Mouse (Mus musculus) forebrain, postnatal 0 days (tissue): ENCODE data around the gene Rassf3. TPM values are rescaled to one million over a fixed set of nuclear protein-coding genes. Genes with fewer than 3 reads are reported as not detected.

ENCODE experiments used
- ATAC-seq: fragments of 200-750 bp; cut with Nextera tagmentation; 2 replicates; pipeline ENCODE4 v1.8.0; 2017; ENCODE audit warnings: mild to moderate bottlenecking, moderate library complexity
- DNase-seq: peaks from one replicate; pipeline ENCODE4 v3.0.0-alpha.2; 2015
- H3K27ac ChIP-seq: fragments of 300-500 bp; sonication (generic); 2 replicates; pipeline ENCODE4 v1.5.1; 2014; ENCODE audit warnings: low read depth, mild to moderate bottlenecking, antibody characterized with exemption, low read length, moderate library complexity, mixed read lengths
- H3K27me3 ChIP-seq: fragments of 300-500 bp; sonication (generic); 2 replicates; pipeline ENCODE4 v1.6.1; 2014; ENCODE audit warnings: mild to moderate bottlenecking, low read length, mixed read lengths; ENCODE audit not compliant: insufficient read depth
- H3K36me3 ChIP-seq: fragments of 300-500 bp; sonication (generic); 2 replicates; pipeline ENCODE4 v1.6.1; 2014; ENCODE audit warnings: mild to moderate bottlenecking, moderate library complexity; ENCODE audit not compliant: insufficient read depth
- H3K4me1 ChIP-seq: fragments of 300-500 bp; sonication (generic); 2 replicates; pipeline ENCODE4 v1.6.1; 2014; ENCODE audit warnings: antibody characterized with exemption; ENCODE audit not compliant: insufficient read depth
- H3K4me2 ChIP-seq: fragments of 300-500 bp; sonication (generic); 2 replicates; pipeline ENCODE4 v1.6.1; 2014; ENCODE audit warnings: low read depth, mild to moderate bottlenecking, moderate library complexity
- H3K4me3 ChIP-seq: fragments of 300-500 bp; sonication (generic); 2 replicates; pipeline ENCODE4 v1.5.1; 2014; ENCODE audit warnings: low read depth, low read length, mixed read lengths
- H3K9ac ChIP-seq: fragments of 300-500 bp; sonication (generic); 2 replicates; pipeline ENCODE4 v1.6.1; 2014; ENCODE audit warnings: mild to moderate bottlenecking
- H3K9me3 ChIP-seq: fragments of 300-500 bp; sonication (generic); 2 replicates; pipeline ENCODE4 v1.6.1; 2016; ENCODE audit warnings: low read length
- CTCF ChIP-seq: sonication (generic); IDR thresholded peaks from 2 replicates; pipeline ENCODE4 v1.5.1; 2016; ENCODE audit warnings: antibody characterized with exemption, control low read depth, low read depth
- WGBS: fragments of 180-500 bp; shearing (Covaris S2); extraction: QIAGEN DNeasy Blood & Tissue Kit; methylation state at CpG from one replicate; pipeline ENCODE4 v1.1.7; 2014; 5-methylcytosine and 5-hydroxymethylcytosine counted together
- polyA plus RNA-seq: library from polyadenylated mRNA; unstranded; fragments of >200 nt; fragmentation: Nextera tagmentation; extraction: Ambion mirVana; gene quantifications from 2 replicates; pipeline ENCODE4 v1.2.1, GENCODE M21; 2015
- total RNA-seq: library from RNA; depleted of rRNA; stranded (reverse); fragments of >200 nt; gene quantifications from 2 replicates; pipeline ENCODE4 v1.2.3, GENCODE M21; 2014; rRNA removed

The Rassf3 gene
- total RNA-seq (5.0 and 5.9 TPM in 2 replicates), polyA plus RNA-seq (3.2 and 3.5 TPM in 2 replicates)

GRCm38 (mm10) chr10:121476190-121476967 lies at the start of gene Rassf3:
Gene Rassf3 (minus strand): TSS chr10:121476347.
- H3K27ac ChIP-seq, result peak within 1 kb of the TSS; percentile 50
- H3K27me3 ChIP-seq, result no peaks in the 10 kb centered on the region; the same call in 1 of the 2 replicates
- no peaks in the 10 kb centered on the region for H3K36me3 ChIP-seq
- H3K4me3 ChIP-seq, result peak within 1 kb of the TSS; percentile 63
- TF ChIP-seq CTCF, result peak; percentile 42
- whole genome bisulfite sequencing, result under 1% methylated on average over 51 of the region's 62 CpGs
- ATAC-seq (peak; percentile 83), DNase-seq (peak; percentile 81)
- no peaks in the 10 kb centered on the region for H3K9me3 ChIP-seq
- H3K4me1 ChIP-seq, result no peaks in the 10 kb centered on the region
- H3K9ac ChIP-seq, result peak within 1 kb of the TSS; percentile 62
- peak within 1 kb of the TSS; percentile 97 for H3K4me2 ChIP-seq

GRCm38 (mm10) chr10:121520923-121521585 lies 44.9 kb upstream of the Rassf3 start:
- 20% methylated on average over 12 of the region's 12 CpGs for WGBS
- no peak overlapping the region for H3K4me2 ChIP-seq
- ATAC-seq, result no peak
- no peaks in the 10 kb centered on the region for H3K9me3 ChIP-seq
- H3K27me3 ChIP-seq, result no peaks in the 10 kb centered on the region
- no peak for DNase-seq
- H3K4me1 ChIP-seq, result no peaks in the 10 kb centered on the region
- H3K4me3 ChIP-seq, result no peak overlapping the region
- no peaks in the 10 kb centered on the region for H3K36me3 ChIP-seq
- no peak overlapping the region for H3K9ac ChIP-seq
- TF ChIP-seq CTCF, result no peak
- no peak overlapping the region for H3K27ac ChIP-seq

- Histone ChIP-seq H3K27me3 (no peaks in the 10 kb centered on the region), H3K36me3 (no peaks in the 10 kb centered on the region), H3K4me2 (no peak overlapping the region), H3K9ac (no peak overlapping the region), H3K9me3 (no peaks in the 10 kb centered on the region), H3K4me1 (no peaks in the 10 kb centered on the region), H3K27ac (no peak overlapping the region), H3K4me3 (no peak overlapping the region)
- no peak for DNase-seq
- 70% methylated on average over 2 of the region's 2 CpGs for WGBS
- ATAC-seq, result no peak
- TF ChIP-seq CTCF, result no peak
Measured at GRCm38 (mm10) chr10:121519710-121520109, 43.6 kb upstream of the Rassf3 start.

- Histone ChIP-seq H3K36me3 (no peaks in the 10 kb centered on the region), H3K27ac (no peak overlapping the region), H3K9me3 (no peaks in the 10 kb centered on the region), H3K4me1 (no peaks in the 10 kb centered on the region), H3K4me3 (no peak overlapping the region), H3K4me2 (no peak overlapping the region), H3K9ac (no peak overlapping the region), H3K27me3 (no peaks in the 10 kb centered on the region)
- 31% methylated on average over 18 of the region's 18 CpGs for WGBS
- peak; percentile 14; the same call in 1 of the 2 replicates for ATAC-seq
- DNase-seq, result peak; percentile 82
- TF ChIP-seq CTCF, result peak; percentile 83
Measured at GRCm38 (mm10) chr10:121516008-121516600, 40.0 kb upstream of the Rassf3 start.

- no peaks in the 10 kb centered on the region for H3K36me3 ChIP-seq
- peaks cover 15% of the 10 kb centered on the region for H3K4me1 ChIP-seq
- no peak overlapping the region for H3K27ac ChIP-seq
- no peaks in the 10 kb centered on the region for H3K27me3 ChIP-seq
- H3K9me3 ChIP-seq, result no peaks in the 10 kb centered on the region
- no peak for TF ChIP-seq CTCF
- H3K9ac ChIP-seq, result no peak overlapping the region
- DNase-seq (no peak), ATAC-seq (no peak)
- WGBS, result 46% methylated on average over 24 of the region's 24 CpGs
- H3K4me2 ChIP-seq, result no peak overlapping the region
- no peak overlapping the region for H3K4me3 ChIP-seq
Measured at GRCm38 (mm10) chr10:121509751-121510643, 33.9 kb upstream of the Rassf3 start.

GRCm38 (mm10) chr10:121507755-121508544 lies 31.8 kb upstream of the Rassf3 start:
- H3K4me2 ChIP-seq, result no peak overlapping the region
- ATAC-seq (no peak), DNase-seq (no peak)
- no peaks in the 10 kb centered on the region for H3K27me3 ChIP-seq
- H3K4me3 ChIP-seq, result no peak overlapping the region
- no peak overlapping the region for H3K27ac ChIP-seq
- WGBS, result 94% methylated on average over 16 of the region's 16 CpGs
- H3K9ac ChIP-seq, result no peak overlapping the region
- TF ChIP-seq CTCF, result peak; percentile 35
- no peaks in the 10 kb centered on the region for H3K36me3 ChIP-seq
- peaks cover 20% of the 10 kb centered on the region for H3K4me1 ChIP-seq
- H3K9me3 ChIP-seq, result no peaks in the 10 kb centered on the region
